Mouse (Mus musculus): ENCODE measurements around the gene Gpc6. TPM values are rescaled to one million over a fixed set of nuclear protein-coding genes. Genes with fewer than 3 reads are reported as not detected.

The Gpc6 gene
- polyA plus RNA-seq, 1 experiment from 2014 or later = 37.7 TPM

DNA sequence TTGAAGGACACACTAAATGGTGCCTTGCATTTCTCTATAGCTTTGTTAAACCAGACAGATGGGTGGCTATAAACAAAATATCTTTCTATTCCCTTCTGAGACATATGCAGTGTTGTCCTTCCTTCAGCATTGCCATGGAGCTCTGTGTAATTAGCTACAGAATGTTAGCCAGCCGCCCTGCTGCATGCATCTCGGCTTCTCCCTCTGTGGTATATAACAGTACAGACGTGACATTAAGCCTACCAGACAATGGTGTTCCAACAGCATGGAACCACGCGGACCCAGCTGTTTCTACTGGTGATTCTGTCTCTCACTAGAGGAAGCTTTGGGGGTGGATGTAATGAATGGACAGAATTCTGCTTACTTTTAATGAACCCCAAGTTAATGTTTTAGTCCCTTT, 115.9 kb downstream of the Gpc6 start:
- Histone ChIP-seq H3K4me3 (no peak overlapping the region), H3K4me1 (no peaks in the 10 kb centered on the region; the same call in 1 of the 2 replicates), H3K36me3 (no peaks in the 10 kb centered on the region), H3K27ac (replicated peaks) (no peak overlapping the region), H3K9me3 (replicated peaks) (no peaks in the 10 kb centered on the region), H3K27me3 (ENCODE audit: low read depth, poor library complexity, severe bottlenecking) (no peaks in the 10 kb centered on the region)
- no peak for DNase-seq (ENCODE audit: low spot score)
- 80% methylated on average over 5 of the region's 5 CpGs for WGBS

DNA sequence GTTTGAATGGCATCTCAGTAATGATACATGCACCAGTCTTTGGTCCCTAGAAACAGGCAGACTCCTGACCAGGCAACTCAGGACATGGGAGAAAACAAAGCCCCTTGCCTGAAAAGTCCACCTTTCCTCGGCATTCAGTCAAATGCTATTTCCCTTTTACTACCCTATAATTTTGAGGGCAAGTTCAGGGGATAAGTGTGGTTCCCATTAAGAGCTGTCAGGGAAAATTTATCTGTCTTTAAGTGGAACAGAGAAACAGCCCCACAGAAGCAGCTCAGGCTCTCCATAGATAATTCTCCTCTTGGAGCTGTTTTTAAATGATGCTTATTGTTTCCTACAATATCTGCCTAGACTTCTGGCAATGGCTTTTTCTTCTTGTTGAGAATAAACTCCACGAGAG, 123.8 kb downstream of the Gpc6 start:
- no peaks in the 10 kb centered on the region for H3K36me3 ChIP-seq
- H3K27me3 ChIP-seq (ENCODE audit: low read depth, poor library complexity, severe bottlenecking) = no peaks in the 10 kb centered on the region
- H3K27ac ChIP-seq (replicated peaks) = no peak overlapping the region
- no peaks in the 10 kb centered on the region for H3K9me3 ChIP-seq (replicated peaks)
- WGBS = 88% methylated on average over 2 of the region's 2 CpGs
- no peak for DNase-seq (ENCODE audit: low spot score)
- no peak overlapping the region for H3K4me3 ChIP-seq
- H3K4me1 ChIP-seq = peaks cover 28% of the 10 kb centered on the region

DNA sequence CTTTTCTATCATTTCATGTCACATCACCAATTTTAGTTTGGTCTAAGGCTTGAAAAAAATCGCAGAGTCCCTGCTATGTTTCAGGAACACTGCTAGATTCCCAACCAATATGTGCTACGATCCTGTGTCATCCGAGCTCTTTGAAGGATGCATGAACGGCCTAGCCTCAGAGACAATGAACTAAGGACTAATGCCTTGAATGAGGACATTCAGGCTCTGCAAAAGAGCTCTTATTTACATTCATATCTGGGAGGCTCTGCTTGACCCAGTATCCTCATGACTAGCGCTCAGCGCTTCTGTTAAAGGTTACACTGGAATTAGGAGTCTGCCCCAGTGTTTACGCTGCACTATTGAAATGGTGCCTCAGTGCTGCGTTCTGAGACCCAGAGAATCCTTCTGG, 125.8 kb downstream of the Gpc6 start:
- Histone ChIP-seq H3K27ac (replicated peaks) (no peak overlapping the region), H3K27me3 (ENCODE audit: low read depth, poor library complexity, severe bottlenecking) (no peaks in the 10 kb centered on the region), H3K36me3 (no peaks in the 10 kb centered on the region), H3K4me1 (peaks cover 28% of the 10 kb centered on the region), H3K9me3 (replicated peaks) (no peaks in the 10 kb centered on the region), H3K4me3 (no peak overlapping the region)
- DNase-seq (ENCODE audit: low spot score) = no peak
- WGBS = 64% methylated on average over 8 of the region's 8 CpGs

DNA sequence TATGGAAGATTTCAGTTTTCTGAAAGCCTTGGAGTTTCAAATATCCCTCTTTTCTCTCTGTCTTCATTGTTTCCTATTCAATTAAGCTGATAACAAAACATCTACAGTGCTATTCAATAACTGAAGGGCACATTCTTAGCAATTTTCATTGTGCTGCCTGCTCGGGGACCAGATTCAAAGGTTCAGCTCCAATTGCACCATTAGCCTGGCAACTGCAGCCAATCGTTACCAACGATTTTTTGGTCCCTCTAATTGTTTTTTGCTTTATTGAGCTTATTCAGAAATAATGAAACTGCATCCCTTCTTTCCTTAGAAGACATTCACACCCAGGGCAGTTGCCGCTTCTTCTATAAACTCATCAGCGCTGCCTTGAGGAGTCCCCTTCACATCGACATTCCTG, 128.2 kb downstream of the Gpc6 start:
- no peak overlapping the region for H3K27ac ChIP-seq (replicated peaks)
- H3K27me3 ChIP-seq (ENCODE audit: low read depth, poor library complexity, severe bottlenecking) = no peaks in the 10 kb centered on the region
- no peaks in the 10 kb centered on the region for H3K9me3 ChIP-seq (replicated peaks)
- WGBS = 81% methylated on average over 6 of the region's 6 CpGs
- DNase-seq (ENCODE audit: low spot score) = no peak
- H3K4me3 ChIP-seq = no peak overlapping the region
- H3K4me1 ChIP-seq = peaks cover 30% of the 10 kb centered on the region
- no peaks in the 10 kb centered on the region for H3K36me3 ChIP-seq

DNA sequence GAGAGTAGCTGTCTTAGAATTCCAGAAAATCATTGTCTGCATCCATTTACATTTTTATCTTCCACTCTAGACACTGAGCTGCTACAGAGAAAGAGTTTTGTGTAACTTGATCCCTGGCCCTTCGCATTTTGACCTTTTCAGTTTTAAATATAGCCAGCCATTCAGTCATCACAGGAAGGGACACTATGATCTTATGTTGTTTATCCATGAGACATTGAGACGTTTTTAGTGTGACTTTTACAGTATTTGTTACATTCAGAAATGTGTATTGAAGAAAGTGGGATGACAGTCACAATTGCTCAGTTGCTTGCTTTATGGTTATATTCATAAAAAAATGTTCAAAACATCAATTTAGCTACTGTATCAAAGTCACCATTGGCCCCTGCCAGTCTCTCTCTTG, 130.0 kb downstream of the Gpc6 start:
- no peak for DNase-seq (ENCODE audit: low spot score)
- Histone ChIP-seq H3K27ac (replicated peaks) (no peak overlapping the region), H3K27me3 (ENCODE audit: low read depth, poor library complexity, severe bottlenecking) (no peaks in the 10 kb centered on the region), H3K9me3 (replicated peaks) (no peaks in the 10 kb centered on the region), H3K4me1 (peaks cover 24% of the 10 kb centered on the region), H3K36me3 (no peaks in the 10 kb centered on the region), H3K4me3 (no peak overlapping the region)
- WGBS = 78% methylated on average over 2 of the region's 2 CpGs

DNA sequence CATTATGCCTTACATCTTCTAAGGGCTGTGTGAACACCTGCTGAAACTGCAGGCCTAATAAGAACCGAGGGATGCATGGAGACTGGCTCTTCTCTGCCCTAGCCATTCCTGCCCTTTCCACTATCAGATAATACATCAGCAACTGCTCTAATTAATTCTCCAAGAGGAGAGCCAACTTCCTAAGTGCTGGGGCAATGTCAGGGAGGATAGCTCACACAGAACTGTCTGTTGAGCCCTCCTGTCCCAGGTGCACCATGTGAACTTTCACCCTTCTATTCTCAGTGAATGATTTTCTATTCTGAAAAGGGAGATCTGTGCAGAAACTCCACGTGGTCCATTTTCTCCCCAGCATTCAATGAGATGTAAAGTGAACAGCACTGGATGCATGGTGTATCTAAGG, 136.0 kb downstream of the Gpc6 start:
- H3K4me3 ChIP-seq = no peak overlapping the region
- peaks cover 20% of the 10 kb centered on the region for H3K4me1 ChIP-seq
- H3K27me3 ChIP-seq (ENCODE audit: low read depth, poor library complexity, severe bottlenecking) = no peaks in the 10 kb centered on the region
- H3K9me3 ChIP-seq (replicated peaks) = no peaks in the 10 kb centered on the region
- H3K27ac ChIP-seq (replicated peaks) = peak overlapping the region; percentile 46
- H3K36me3 ChIP-seq = no peaks in the 10 kb centered on the region
- no peak for DNase-seq (ENCODE audit: low spot score)
- WGBS = 38% methylated on average over 2 of the region's 2 CpGs

DNA sequence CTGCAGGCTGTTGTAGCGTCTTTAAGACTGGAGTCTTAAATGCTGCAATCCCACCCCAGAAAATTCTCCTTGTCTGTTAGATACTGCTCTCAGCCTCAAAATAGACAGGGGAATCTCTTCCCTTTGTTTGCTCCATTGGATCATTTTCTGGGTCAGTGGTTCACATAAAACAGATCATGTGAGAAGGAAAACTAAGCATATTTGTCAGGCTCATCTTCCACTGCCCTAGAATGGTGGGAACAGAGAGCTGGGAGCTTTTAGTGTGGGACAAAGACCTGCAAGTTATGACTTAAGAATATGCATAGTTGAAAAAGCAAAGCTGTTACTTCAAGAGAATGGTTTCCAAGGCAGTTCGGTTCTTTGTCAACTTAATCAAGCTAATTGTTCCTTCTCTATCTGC, 136.4 kb downstream of the Gpc6 start:
- H3K4me1 ChIP-seq = peaks cover 20% of the 10 kb centered on the region
- no peaks in the 10 kb centered on the region for H3K36me3 ChIP-seq
- H3K4me3 ChIP-seq = no peak overlapping the region
- peak overlapping the region; percentile 46 for H3K27ac ChIP-seq (replicated peaks)
- no peaks in the 10 kb centered on the region for H3K9me3 ChIP-seq (replicated peaks)
- DNase-seq (ENCODE audit: low spot score) = no peak
- no peaks in the 10 kb centered on the region for H3K27me3 ChIP-seq (ENCODE audit: low read depth, poor library complexity, severe bottlenecking)
- WGBS = 45% methylated on average over 2 of the region's 2 CpGs

DNA sequence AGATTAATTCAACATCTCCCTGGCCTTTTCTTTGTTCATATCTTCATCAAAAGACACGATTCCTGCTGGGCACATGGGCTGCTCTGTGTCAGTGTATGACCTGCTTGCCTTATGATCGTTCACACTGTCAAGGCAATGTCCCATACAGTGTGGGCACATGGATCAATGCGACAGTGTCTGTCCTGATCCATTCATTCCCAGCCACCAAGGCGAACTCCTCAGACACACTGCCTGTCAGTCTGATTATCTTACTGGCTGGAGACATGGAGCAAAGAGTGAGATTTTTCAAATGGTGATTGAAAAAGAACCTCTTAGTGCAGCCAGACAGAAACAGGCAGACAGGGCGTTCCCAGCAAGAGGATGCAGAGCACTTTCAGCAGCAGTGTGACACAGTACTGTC, 143.1 kb downstream of the Gpc6 start:
- WGBS = 75% methylated on average over 5 of the region's 5 CpGs
- DNase-seq (ENCODE audit: low spot score) = peak; percentile 31

DNA sequence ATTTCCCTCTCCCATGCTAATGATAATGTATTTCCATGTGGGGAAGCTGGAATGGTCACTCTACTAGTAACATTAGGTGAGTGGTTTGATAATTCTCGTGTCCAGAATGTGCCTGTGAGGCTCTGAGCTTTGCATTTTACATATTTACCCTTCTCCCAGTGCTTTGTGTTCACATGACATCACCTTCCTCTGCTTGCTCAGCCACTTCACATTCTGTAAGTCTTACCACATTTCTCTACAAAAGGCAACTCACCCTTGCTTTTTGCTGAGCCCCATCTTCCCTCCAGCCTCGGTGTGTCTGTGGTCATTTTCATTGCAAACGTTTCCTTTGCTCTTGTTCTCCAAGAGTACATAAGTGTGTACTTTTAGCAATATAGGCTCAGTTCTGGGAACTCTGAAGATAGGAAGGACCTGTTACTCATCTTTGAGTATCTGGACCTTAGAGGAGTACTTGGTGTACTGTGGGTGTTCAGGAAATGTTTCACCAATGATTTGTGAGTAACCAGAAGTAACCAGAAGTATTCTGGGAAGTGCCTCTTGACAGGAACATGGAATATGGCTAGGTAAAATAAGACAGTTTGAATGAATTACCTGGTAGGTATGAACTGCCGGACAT, 145.5 kb downstream of the Gpc6 start:
- no peak for DNase-seq (ENCODE audit: low spot score)
- no peak overlapping the region for H3K4me3 ChIP-seq
- H3K36me3 ChIP-seq = no peaks in the 10 kb centered on the region
- WGBS = 91% methylated on average over 4 of the region's 4 CpGs
- H3K9me3 ChIP-seq (replicated peaks) = no peaks in the 10 kb centered on the region
- H3K27me3 ChIP-seq (ENCODE audit: low read depth, poor library complexity, severe bottlenecking) = no peaks in the 10 kb centered on the region
- peaks cover 18% of the 10 kb centered on the region for H3K4me1 ChIP-seq
- H3K27ac ChIP-seq (replicated peaks) = no peak overlapping the region

More for the DNA sequence above, 143.1 kb downstream of the Gpc6 start:
- Histone ChIP-seq H3K4me1 (peaks cover 18% of the 10 kb centered on the region), H3K4me3 (no peak overlapping the region), H3K27ac (replicated peaks) (no peak overlapping the region), H3K27me3 (ENCODE audit: low read depth, poor library complexity, severe bottlenecking) (no peaks in the 10 kb centered on the region), H3K9me3 (replicated peaks) (no peaks in the 10 kb centered on the region), H3K36me3 (no peaks in the 10 kb centered on the region)

DNA sequence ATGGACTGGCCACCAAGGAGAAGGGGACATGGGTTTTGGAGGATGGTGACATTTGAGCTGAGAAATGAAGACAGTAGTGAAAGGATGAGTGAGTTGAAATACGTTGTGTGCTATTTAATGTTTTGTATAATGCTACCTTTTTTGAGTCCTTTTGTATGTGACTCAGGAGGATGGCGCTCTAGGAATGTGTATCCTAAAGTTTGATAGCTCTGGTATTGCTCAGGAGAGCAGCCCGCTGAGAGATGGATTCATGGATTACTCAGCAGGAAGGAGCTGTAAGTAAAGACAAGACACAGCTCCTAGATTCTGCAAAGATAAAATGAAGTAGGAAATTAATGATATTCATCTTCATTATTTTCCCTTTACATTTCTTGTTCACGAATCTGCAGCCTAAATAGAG, 168.5 kb downstream of the Gpc6 start:
- H3K27me3 ChIP-seq (ENCODE audit: low read depth, poor library complexity, severe bottlenecking) = no peaks in the 10 kb centered on the region
- no peaks in the 10 kb centered on the region for H3K4me1 ChIP-seq
- no peaks in the 10 kb centered on the region for H3K9me3 ChIP-seq (replicated peaks)
- peaks cover 14% of the 10 kb centered on the region; the same call in 1 of the 2 replicates for H3K36me3 ChIP-seq
- no peak overlapping the region for H3K4me3 ChIP-seq
- no peak overlapping the region for H3K27ac ChIP-seq (replicated peaks)
- no peak for DNase-seq (ENCODE audit: low spot score)
- WGBS = 89% methylated on average over 4 of the region's 4 CpGs

DNA sequence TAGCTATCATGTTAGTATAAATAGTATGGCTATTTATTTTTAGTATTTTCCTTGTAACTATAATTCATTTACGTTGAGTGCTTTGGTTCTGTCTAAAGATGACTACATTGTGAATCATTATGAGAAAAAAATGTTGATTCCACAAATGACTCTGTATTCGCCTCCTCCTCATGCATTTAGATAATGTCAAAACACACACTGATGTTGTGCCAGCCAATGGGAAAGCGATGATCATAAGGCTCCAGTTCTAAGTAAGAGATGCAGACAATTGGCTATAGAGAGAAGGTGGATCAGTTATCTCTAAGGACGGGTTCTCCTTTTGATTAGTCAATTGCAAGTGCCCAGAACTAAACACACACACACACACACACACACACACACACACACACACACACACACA, 181.8 kb downstream of the Gpc6 start:
- WGBS = 89% methylated on average over 4 of the region's 4 CpGs

DNA sequence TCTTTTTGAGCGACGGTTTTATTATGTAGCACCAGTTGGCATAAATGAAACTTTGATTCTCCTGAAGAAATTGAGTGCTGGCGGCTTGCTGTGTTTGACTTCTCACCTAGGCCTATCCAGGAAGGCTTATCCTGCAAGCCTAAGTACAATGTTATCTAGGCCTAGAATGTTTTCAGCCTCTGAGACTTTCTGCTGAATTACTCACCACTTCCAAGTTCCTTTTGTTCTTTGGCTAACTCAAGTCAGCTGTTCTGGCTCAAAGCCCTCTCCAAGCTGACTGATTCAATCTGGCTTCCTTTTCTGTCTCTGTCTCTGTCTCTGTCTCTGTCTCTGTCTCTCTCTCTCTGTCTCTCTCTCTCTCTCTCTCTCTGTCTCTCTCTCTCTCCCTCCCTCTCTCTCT, 188.0 kb downstream of the Gpc6 start:
- no peaks in the 10 kb centered on the region for H3K27me3 ChIP-seq (ENCODE audit: low read depth, poor library complexity, severe bottlenecking)
- no peaks in the 10 kb centered on the region for H3K4me1 ChIP-seq
- no peaks in the 10 kb centered on the region for H3K36me3 ChIP-seq
- no peak overlapping the region for H3K27ac ChIP-seq (replicated peaks)
- H3K9me3 ChIP-seq (replicated peaks) = no peaks in the 10 kb centered on the region
- DNase-seq (ENCODE audit: low spot score) = no peak
- WGBS = 90% methylated on average over 3 of the region's 3 CpGs
- no peak overlapping the region for H3K4me3 ChIP-seq

More for the DNA sequence above, 181.8 kb downstream of the Gpc6 start:
- Histone ChIP-seq H3K4me1 (no peaks in the 10 kb centered on the region), H3K27me3 (ENCODE audit: low read depth, poor library complexity, severe bottlenecking) (no peaks in the 10 kb centered on the region), H3K4me3 (no peak overlapping the region), H3K27ac (replicated peaks) (no peak overlapping the region), H3K9me3 (replicated peaks) (no peaks in the 10 kb centered on the region), H3K36me3 (no peaks in the 10 kb centered on the region)
- DNase-seq (ENCODE audit: low spot score) = no peak

DNA sequence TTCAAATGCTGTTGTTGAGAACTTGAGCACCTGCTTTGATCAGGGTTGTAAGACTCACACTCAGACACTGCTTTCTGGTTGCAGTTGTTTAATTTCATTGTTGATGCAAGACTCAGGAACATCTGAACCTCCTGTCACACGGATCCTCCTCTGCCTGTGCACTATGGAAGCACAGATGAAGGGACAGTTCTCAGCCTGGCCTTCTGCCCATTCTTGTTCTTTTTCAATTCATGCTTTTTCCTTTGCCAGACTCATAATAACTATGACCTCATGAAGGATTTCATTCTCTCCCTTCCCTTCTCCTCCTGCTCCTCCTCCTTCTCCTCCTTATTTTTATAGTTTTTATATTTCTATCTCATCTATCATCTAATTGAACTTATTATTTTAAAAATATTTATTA, 196.9 kb downstream of the Gpc6 start:
- H3K4me3 ChIP-seq = no peak overlapping the region
- H3K9me3 ChIP-seq (replicated peaks) = no peaks in the 10 kb centered on the region
- WGBS = 54% methylated on average over 1 of the region's 1 CpGs
- H3K4me1 ChIP-seq = no peaks in the 10 kb centered on the region
- H3K27me3 ChIP-seq (ENCODE audit: low read depth, poor library complexity, severe bottlenecking) = no peaks in the 10 kb centered on the region
- no peaks in the 10 kb centered on the region for H3K36me3 ChIP-seq
- DNase-seq (ENCODE audit: low spot score) = no peak
- H3K27ac ChIP-seq (replicated peaks) = no peak overlapping the region

DNA sequence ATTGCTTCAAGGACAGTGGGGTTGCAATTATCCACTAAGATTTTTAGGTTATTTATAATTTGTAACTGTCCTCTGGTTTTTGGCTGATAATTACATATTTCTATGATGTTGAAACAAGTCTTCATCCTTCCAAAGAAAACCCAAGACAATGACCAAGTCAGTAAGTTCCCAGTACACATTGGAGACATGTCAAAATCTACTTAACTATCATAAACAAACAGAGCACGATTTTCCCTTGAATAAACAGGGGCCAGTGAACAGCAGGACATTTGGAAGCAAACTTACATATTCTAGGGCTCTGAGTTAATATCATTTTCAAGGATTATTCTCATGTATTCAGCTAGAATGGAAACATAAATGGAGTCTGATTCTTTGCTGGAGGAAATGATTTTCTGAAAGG, 205.2 kb downstream of the Gpc6 start:
- Histone ChIP-seq H3K27ac (replicated peaks) (no peak overlapping the region), H3K36me3 (peaks cover 4% of the 10 kb centered on the region; the same call in 1 of the 2 replicates), H3K27me3 (ENCODE audit: low read depth, poor library complexity, severe bottlenecking) (no peaks in the 10 kb centered on the region), H3K9me3 (replicated peaks) (no peaks in the 10 kb centered on the region), H3K4me3 (no peak overlapping the region), H3K4me1 (peaks cover 2% of the 10 kb centered on the region; the same call in 1 of the 2 replicates)
- WGBS = 60% methylated on average over 1 of the region's 1 CpGs
- no peak for DNase-seq (ENCODE audit: low spot score)

Measured in midbrain, embryonic 10.5 days (tissue).